Mouse (Mus musculus) kidney, adult 8-10 months (tissue): ENCODE measurements at regions not wholly inside any gene's neighbourhood (a gene's known extent, or its start where the extent isn't known, plus 50 kb on each side); places are given as distances from the start of the nearest gene placed in this dataset.

ENCODE experiments used
- DNase-seq, 2 experiments: peaks; one replicate each; pipeline ENCODE4 v3.0.0; 2022

GRCm38 (mm10) chr9:116277736-116278135 is 102.6 kb upstream of the Tgfbr2 start:
- no peak for DNase-seq

DNA sequence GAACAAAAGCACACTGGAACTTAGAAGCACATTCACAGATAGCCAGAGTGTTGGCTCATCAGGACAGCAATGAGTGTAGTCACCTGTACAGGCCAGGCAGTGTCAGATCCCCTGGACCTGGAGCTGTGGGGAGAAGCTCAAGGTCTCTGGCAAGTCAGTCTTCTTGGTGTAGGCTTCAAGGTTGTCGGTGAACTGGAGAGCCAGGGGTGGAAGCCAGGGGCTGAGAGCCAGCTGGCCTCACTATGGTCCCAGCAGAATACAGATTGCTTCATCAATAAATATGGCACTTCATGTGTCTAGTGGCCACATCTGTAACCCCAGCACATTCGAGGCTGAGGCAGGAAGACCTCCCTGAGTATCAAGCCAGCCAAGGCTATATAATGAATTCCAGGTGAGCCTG is 101.0 kb upstream of the Tgfbr2 start:
- DNase-seq: no peak

DNA sequence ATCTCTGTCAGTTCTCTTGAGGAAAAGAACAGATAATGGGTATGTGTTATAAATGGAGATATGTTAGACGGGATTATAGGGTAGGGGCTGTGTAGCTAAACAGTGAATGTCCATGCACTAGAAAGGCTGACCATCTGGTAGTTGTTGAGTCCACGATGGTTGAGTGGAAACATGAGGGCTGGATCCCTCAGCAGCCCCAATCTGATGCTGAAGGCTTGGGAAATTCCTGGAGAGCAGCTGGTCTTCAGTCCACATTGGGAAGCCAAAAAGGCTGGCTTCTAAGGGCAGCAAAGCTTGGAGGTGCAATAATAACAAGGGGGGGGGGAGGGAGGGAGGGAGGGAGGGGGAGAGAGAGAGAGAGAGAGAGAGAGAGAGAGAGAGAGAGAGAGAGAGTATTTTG is 97.3 kb upstream of the Tgfbr2 start:
- no peak for DNase-seq

DNA sequence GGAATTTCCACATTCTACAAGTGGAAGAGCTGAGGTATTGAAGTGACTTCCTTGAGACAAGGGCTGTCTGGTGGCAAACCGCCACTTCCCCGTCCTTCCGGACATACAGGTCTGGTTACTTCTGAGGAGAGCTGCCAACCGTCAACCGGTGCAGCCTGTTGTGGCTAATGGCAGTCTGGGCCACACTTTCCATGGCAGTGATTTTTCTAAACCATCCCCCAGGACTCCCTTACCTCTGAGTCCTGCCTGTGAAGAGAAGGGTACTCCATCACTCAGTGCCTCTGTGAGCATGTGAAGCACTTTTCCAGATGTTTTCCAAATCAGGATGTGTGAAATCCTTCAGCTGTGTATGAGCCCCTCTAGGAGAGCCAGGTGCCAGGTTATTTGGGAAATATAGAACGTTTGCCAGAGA is 95.3 kb upstream of the Tgfbr2 start:
- DNase-seq: peak; percentile 38 to 44

DNA sequence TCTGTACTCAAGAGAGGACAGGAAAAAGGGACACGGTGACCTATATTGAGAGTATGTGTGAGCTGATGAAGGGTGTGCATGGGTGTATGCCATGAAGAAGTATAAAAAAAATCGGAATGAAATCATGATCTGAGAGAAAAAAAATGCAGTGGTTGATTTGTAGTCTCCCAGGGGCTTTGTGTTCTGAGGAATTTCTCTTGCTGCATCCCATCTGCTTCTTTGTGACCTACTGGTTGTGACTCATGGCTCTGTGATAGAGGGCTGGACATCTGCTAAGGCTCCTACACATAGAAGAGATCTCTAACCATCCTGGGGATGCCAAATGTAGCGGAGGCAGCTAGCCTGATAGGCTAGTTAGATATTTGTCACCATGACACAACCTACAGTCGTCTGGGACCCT is 92.3 kb upstream of the Tgfbr2 start:
- no peak for DNase-seq

- DNase-seq: no peak
Measured at GRCm38 (mm10) chr9:116263833-116264232, 88.7 kb upstream of the Tgfbr2 start.

- no peak for DNase-seq
Measured at GRCm38 (mm10) chr9:116259569-116259968, 84.4 kb upstream of the Tgfbr2 start.

- DNase-seq: peak in 1 of 2 experiments; percentile 18
Measured at GRCm38 (mm10) chr9:116253546-116253945, 78.4 kb upstream of the Tgfbr2 start.

- no peak for DNase-seq
Measured at GRCm38 (mm10) chr9:116252788-116253187, 77.6 kb upstream of the Tgfbr2 start.

GRCm38 (mm10) chr9:116249791-116250190 is 74.6 kb upstream of the Tgfbr2 start:
- no peak for DNase-seq

DNA sequence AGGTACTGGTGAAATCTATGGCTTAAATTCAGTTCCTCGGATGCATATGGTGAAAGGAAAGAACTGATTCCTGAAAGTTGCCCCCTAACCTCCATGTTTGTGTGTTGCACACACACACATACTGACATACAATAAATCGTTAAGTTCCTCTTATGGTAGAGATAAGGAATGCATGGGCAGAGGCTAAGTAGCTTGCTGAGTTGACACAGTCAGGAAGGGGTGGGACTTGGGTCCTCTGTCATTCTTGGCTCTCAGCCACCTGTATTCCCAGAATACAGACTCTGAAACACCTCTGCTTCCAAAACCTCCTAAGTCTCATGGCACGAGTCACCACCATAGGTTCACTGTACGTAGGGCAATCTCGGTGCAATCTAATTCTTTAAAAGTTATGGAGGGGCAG is 70.0 kb upstream of the Tgfbr2 start:
- DNase-seq: no peak

- no peak for DNase-seq
Measured at GRCm38 (mm10) chr9:116244619-116244899, 69.4 kb upstream of the Tgfbr2 start.

GRCm38 (mm10) chr9:116243775-116244618 is 68.8 kb upstream of the Tgfbr2 start:
- no peak for DNase-seq

GRCm38 (mm10) chr9:116241933-116242526 is 66.9 kb upstream of the Tgfbr2 start:
- DNase-seq: no peak

DNA sequence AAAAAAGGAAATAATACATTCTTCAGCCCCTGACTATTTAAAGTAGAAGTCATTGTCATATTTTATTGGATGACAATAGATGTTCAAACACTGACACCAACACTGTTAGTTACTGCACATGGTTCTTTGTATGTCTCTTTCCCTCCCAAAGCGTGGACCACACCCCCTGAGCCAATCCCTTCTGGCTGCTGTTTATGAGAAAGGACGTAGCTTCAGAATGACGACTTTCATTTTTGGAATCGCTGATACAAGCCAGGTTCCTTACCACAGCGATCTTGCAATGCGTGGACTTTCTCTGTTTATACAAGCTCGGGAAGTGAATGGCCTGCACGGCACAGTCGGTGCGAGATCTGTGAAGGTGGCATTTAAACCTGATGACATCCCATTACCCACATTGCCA is 66.1 kb upstream of the Tgfbr2 start:
- DNase-seq: no peak

DNA sequence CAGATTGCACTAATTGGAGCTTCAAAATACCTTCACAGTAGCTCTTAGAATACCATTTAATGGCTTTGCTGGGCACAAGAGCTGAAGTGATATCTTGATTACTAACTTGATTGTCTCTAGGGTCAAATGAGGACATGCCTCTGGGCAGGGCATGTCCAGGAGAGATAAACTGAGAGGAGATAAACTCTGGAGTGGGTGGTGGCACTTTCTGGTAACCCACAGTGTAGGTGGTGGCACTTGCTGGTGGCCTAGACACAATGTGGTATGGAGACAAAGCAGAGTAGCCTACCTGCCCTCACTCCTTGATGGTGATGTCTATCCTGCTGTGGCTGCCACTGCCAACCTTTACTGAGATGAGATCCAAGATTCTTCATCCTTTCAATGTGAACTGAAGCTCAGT is 61.7 kb upstream of the Tgfbr2 start:
- DNase-seq: no peak

GRCm38 (mm10) chr9:116234170-116234569 is 59.0 kb upstream of the Tgfbr2 start:
- DNase-seq: no peak

DNA sequence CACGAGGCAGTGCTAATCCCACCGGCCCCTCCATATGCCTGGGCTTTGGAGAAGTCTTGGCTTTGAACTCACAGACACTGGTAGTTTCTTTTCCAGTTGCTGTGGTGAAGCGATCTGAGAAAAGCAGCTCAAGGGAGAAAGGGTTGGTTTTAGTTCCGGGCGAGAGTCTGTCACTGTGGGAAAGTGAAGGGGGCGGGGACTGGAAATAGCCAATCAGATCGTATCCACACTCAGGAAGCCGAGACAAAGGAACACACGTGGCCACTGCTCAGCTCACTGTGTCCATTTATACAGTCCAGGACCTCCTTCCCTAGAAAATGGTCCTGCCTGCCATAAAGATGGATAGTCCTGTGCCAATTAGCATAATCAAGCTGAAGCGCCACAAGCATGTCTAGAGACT is 57.2 kb upstream of the Tgfbr2 start:
- DNase-seq: no peak

GRCm38 (mm10) chr9:116231351-116232311 is 56.5 kb upstream of the Tgfbr2 start:
- DNase-seq: no peak

- DNase-seq: no peak
Measured at GRCm38 (mm10) chr9:116230346-116230745, 55.2 kb upstream of the Tgfbr2 start.

DNA sequence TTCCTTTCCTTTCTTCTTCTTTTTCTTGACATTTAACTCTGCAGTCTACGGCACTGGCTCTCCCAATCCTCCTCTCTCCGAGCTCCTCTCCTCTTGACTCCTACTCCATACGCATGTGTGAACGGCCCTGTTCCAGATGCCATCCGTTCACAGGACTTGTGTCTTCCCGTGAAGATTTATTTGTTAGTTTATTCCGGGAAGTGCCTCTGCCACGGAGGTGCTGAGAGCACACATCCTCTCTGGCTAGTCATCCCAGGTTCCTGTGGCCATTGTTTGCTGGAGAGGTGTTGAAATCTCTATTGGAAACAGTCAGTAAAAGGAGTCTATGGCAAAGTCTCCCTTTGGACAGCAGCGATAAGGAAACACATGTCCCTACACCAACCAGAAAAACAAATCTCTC is 53.3 kb upstream of the Tgfbr2 start:
- DNase-seq: peak in 1 of 2 experiments; percentile 54

DNA sequence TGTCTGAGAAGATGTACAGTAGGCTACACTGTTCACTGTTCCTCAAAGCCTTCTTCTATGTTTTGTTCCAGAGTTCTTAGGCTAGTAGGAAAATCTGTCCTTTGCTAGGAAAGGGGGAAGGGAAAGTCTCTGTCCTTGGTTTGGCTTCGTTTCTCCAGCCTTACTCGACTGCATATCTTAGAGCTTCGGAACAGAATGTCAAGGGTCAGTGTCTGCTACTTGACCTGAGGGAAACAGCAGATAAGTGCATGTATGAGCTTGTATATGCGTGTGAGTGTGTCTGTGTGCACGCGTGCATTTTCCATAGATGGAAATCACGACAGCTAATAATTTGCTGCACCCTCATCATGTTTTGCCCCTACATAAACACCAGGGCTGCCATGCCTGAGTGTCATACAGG is 52.6 kb upstream of the Tgfbr2 start:
- DNase-seq: no peak
